Mouse (Mus musculus) E14TG2a.4 (cell line): ENCODE measurements at regions not wholly inside any gene's neighbourhood (a gene's known extent, or its start where the extent isn't known, plus 50 kb on each side); places are given as distances from the start of the nearest gene placed in this dataset.

Experiments
- CTCF ChIP-seq: conservative IDR thresholded peaks from 2 replicates; pipeline ENCODE4 v1.5.1; 2014; ENCODE audit warnings: low read length
- POU5F1 ChIP-seq: IDR thresholded peaks from 2 replicates; pipeline ENCODE4 v1.6.1; 2014; ENCODE audit warnings: low read length, borderline replicate concordance

- TF ChIP-seq CTCF (no peak), POU5F1 (no peak)
Measured at GRCm38 (mm10) chr16:50072853-50073360, 272.6 kb downstream of the Cd47 start.
